In the genomic region with DNA sequence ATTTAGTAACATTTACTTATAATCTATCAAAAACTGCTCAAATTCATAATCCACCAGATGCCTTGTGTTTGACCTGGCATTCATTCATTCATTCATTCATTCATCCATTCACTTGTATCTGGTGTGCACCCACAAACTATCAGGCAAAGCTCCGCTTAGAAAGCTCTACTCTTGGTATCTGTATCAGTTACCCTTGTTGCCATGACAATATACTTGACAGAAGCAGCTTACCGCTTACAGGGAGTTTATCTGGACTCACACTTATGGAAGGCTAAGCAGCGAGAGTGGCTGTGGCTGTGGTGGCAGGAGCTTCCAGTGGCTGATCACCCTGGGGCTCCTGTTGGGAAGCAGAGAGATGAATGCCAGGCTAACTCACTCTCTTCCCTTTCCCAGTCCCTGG, we compare ENCODE assay signal across 32 mouse cellular contexts. TPM values are rescaled to one million over a fixed set of nuclear protein-coding genes. Genes with fewer than 3 reads are reported as not detected.
DNase-seq lines count a peak whose midpoint lies in the region; ATAC-seq and TF ChIP-seq lines count a peak whose summit lies in the region.
"Had no signal": no experiment of that assay in that cellular context is flagged by ENCODE, and none has a peak within 500 bp of the region (broad histone marks: within the 10 kb centered on the region; RNA-seq: fewer than 3 reads in every experiment).

No protein-coding gene starts in this region.

- H3K4me3 ChIP-seq in midbrain, embryonic 11.5 days (ENCODE audit: low read depth, low read length) = no peak overlapping the region
- H3K4me3 ChIP-seq in midbrain, embryonic 13.5 days (replicated peaks) = no peak overlapping the region
- H3K4me3 ChIP-seq: embryonic facial prominence, embryonic 10.5 days; embryonic facial prominence, embryonic 15.5 days; hindbrain, embryonic 12.5 days; liver, embryonic 12.5 days; myocyte; neural tube, embryonic 13.5 days; stomach, embryonic 15.5 days had no signal

- no peak overlapping the region for H3K27ac ChIP-seq in midbrain, embryonic 11.5 days (ENCODE audit: low read depth, low read length)
- H3K27ac ChIP-seq in midbrain, embryonic 13.5 days = no peak overlapping the region
- H3K27ac ChIP-seq: embryonic facial prominence, embryonic 10.5 days; embryonic facial prominence, embryonic 15.5 days; hindbrain, embryonic 12.5 days; hindbrain, postnatal 0 days; kidney, postnatal 0 days; liver, embryonic 12.5 days; neural tube, embryonic 13.5 days; stomach, embryonic 15.5 days had no signal

- no peak for TF ChIP-seq CTCF in brain, embryonic 14.5 days (IDR thresholded peaks at IDR 0.05; ENCODE audit: borderline replicate concordance, extremely low read depth, insufficient read depth, insufficient read length)

- peak; percentile 67 for DNase-seq in midbrain, embryonic 11.5 days (ENCODE audit: low spot score, missing footprints)
- DNase-seq in brain, embryonic 14.5 days (ENCODE audit: low read depth) = peak; percentile 12
- DNase-seq in ovary, postnatal 36 days (ENCODE audit: low spot score) = no peak
- DNase-seq in B cell, adult 2 months = no peak
- DNase-seq: adrenal gland, postnatal 25 days; cerebellum, adult 18-20 months; cerebellum, postnatal 14 days; gastrocnemius, postnatal 14 days; heart, postnatal 36 days; kidney, adult 8-10 months; kidney, postnatal 4 days; left cerebral cortex, postnatal 4 days; liver, postnatal 0 days; lung, postnatal 4 days; right cerebral cortex, postnatal 25 days had no signal

- TF ChIP-seq POLR2A in brain, embryonic 14.5 days (IDR thresholded peaks at IDR 0.05; ENCODE audit: borderline replicate concordance, extremely low read depth, insufficient read depth, insufficient read length, poor library complexity, severe bottlenecking) = no peak

- no peak overlapping the region for H3K4me2 ChIP-seq in midbrain, embryonic 11.5 days
- H3K4me2 ChIP-seq in midbrain, embryonic 13.5 days (replicated peaks) = no peak overlapping the region
- H3K4me2 ChIP-seq: embryonic facial prominence, embryonic 15.5 days; hindbrain, embryonic 12.5 days; liver, embryonic 12.5 days; neural tube, embryonic 13.5 days; stomach, embryonic 15.5 days had no signal

- H3K4me1 ChIP-seq in midbrain, embryonic 11.5 days (ENCODE audit: control insufficient read depth, insufficient read depth, low read length) = no peaks in the 10 kb centered on the region
- H3K4me1 ChIP-seq in midbrain, embryonic 13.5 days (replicated peaks) = no peaks in the 10 kb centered on the region
- H3K4me1 ChIP-seq: embryonic facial prominence, embryonic 15.5 days; hindbrain, embryonic 12.5 days; neural tube, embryonic 13.5 days; stomach, embryonic 15.5 days had no signal

- H3K27me3 ChIP-seq in midbrain, embryonic 11.5 days (ENCODE audit: control insufficient read depth, insufficient read depth, low read length) = no peaks in the 10 kb centered on the region
- no peaks in the 10 kb centered on the region for H3K27me3 ChIP-seq in midbrain, embryonic 13.5 days
- H3K27me3 ChIP-seq: CH12.LX; embryonic facial prominence, embryonic 15.5 days; hindbrain, embryonic 12.5 days; liver, embryonic 12.5 days; neural tube, embryonic 13.5 days; stomach, embryonic 15.5 days had no signal

- no peak overlapping the region for H3K9ac ChIP-seq in midbrain, embryonic 11.5 days (ENCODE audit: low read length)
- H3K9ac ChIP-seq in midbrain, embryonic 13.5 days (replicated peaks) = no peak overlapping the region
- H3K9ac ChIP-seq: embryonic facial prominence, embryonic 15.5 days; hindbrain, embryonic 12.5 days; liver, embryonic 12.5 days; liver, postnatal 0 days; neural tube, embryonic 13.5 days; stomach, embryonic 15.5 days had no signal

- no peaks in the 10 kb centered on the region for H3K36me3 ChIP-seq in midbrain, embryonic 11.5 days (ENCODE audit: control insufficient read depth, insufficient read depth, low read length)
- H3K36me3 ChIP-seq in midbrain, embryonic 13.5 days = no peaks in the 10 kb centered on the region
- H3K36me3 ChIP-seq: embryonic facial prominence, embryonic 10.5 days; embryonic facial prominence, embryonic 15.5 days; hindbrain, embryonic 12.5 days; liver, embryonic 12.5 days; neural tube, embryonic 13.5 days; stomach, embryonic 15.5 days had no signal

- H3K9me3 ChIP-seq in midbrain, embryonic 11.5 days (ENCODE audit: control insufficient read depth, low read length) = no peaks in the 10 kb centered on the region
- H3K9me3 ChIP-seq in midbrain, embryonic 13.5 days = no peaks in the 10 kb centered on the region
- H3K9me3 ChIP-seq: embryonic facial prominence, embryonic 10.5 days; embryonic facial prominence, embryonic 15.5 days; hindbrain, embryonic 12.5 days; liver, embryonic 12.5 days; neural tube, embryonic 13.5 days; stomach, embryonic 15.5 days had no signal

- no peak for ATAC-seq in midbrain, embryonic 11.5 days (ENCODE audit: low FRiP score)
- ATAC-seq in midbrain, embryonic 13.5 days = no peak
- peak; percentile 65 for ATAC-seq in megakaryocyte-erythroid progenitor cell, adult 5-6 weeks (replicated peaks; ENCODE audit: low FRiP score, low TSS enrichment, poor library complexity, severe bottlenecking)
- ATAC-seq: hindbrain, postnatal 0 days; intestine, embryonic 16.5 days; liver, embryonic 12.5 days; liver, postnatal 0 days; lung, postnatal 0 days had no signal

- 91% methylated on average over 3 of the region's 3 CpGs for WGBS in midbrain, embryonic 11.5 days
- 70% methylated on average over 3 of the region's 3 CpGs for WGBS in midbrain, embryonic 13.5 days

RNA-seq across cellular contexts. Expression of gene Bcl2l14, which starts 21.8 kb away (rescaled TPM):
- not detected in 2 replicates for polyA plus RNA-seq in midbrain, embryonic 11.5 days (2014; fragmentation: Nextera tagmentation; extraction: Ambion mirVana)
- not detected in 2 replicates for polyA plus RNA-seq in midbrain, embryonic 13.5 days (2015; fragmentation: Nextera tagmentation; extraction: Ambion mirVana)
- not detected in 2 replicates for polyA plus RNA-seq in brain, embryonic 14.5 days (2012; rRNA removed)
- total RNA-seq in megakaryocyte-erythroid progenitor cell, adult 5-6 weeks (2014; fragmentation: Nextera tagmentation) = 1.0 and 1.4 TPM in 2 replicates
- 0.88 TPM in 1 of 2 replicates, not detected in the other for total RNA-seq in megakaryocyte-erythroid progenitor cell, adult 5-6 weeks (2017)
- total RNA-seq: gastrocnemius, postnatal 14 days; heart, postnatal 36 days; hindbrain, postnatal 0 days; layer of hippocampus, adult 8-10 months; layer of hippocampus, postnatal 25 days; left cerebral cortex, postnatal 4 days had no signal
- polyA plus RNA-seq: C2C12; neural tube, embryonic 13.5 days had no signal

Comparison
In these comparisons a context has a peak if more than half of its experiments do, and no peak if none do; other contexts are left out.
1. DNase-seq: peak in midbrain, embryonic 11.5 days (single experiment) and brain, embryonic 14.5 days (single experiment); none in ovary, postnatal 36 days (single experiment) and B cell, adult 2 months (0 of 2).